Mouse (Mus musculus) heart, embryonic 16.5 days (tissue): ENCODE results near the gene Smpd1. TPM values are rescaled to one million over a fixed set of nuclear protein-coding genes. Genes with fewer than 3 reads are reported as not detected.

ENCODE experiments used
- ATAC-seq: fragments of 200-750 bp; cut with Nextera tagmentation; replicated peaks from 2 replicates; pipeline ENCODE4 v1.8.0; 2017; ENCODE audit warnings: moderate number of reproducible peaks; ENCODE audit not compliant: insufficient read depth, low FRiP score; ENCODE audit errors: extremely low read depth
- H3K27ac ChIP-seq: fragments of 300-500 bp; sonication (generic); 2 replicates; pipeline ENCODE4 v1.5.1; 2014; ENCODE audit warnings: mild to moderate bottlenecking, low read length, control low read depth, moderate library complexity
- H3K27me3 ChIP-seq: fragments of 300-500 bp; sonication (generic); 2 replicates; pipeline ENCODE4 v1.6.1; 2014; ENCODE audit warnings: low read length, mixed read lengths; ENCODE audit not compliant: control insufficient read depth, insufficient read depth
- H3K36me3 ChIP-seq: fragments of 300-500 bp; sonication (generic); 2 replicates; pipeline ENCODE4 v1.6.1; 2014; ENCODE audit not compliant: control insufficient read depth, insufficient read depth
- H3K4me1 ChIP-seq: fragments of 300-500 bp; sonication (generic); 2 replicates; pipeline ENCODE4 v1.6.1; 2014; ENCODE audit warnings: low read length, mixed read lengths; ENCODE audit not compliant: control insufficient read depth, insufficient read depth
- H3K4me2 ChIP-seq: fragments of 300-500 bp; sonication (generic); 2 replicates; pipeline ENCODE4 v1.6.1; 2014; ENCODE audit warnings: low read depth, mild to moderate bottlenecking, control low read depth, low read length
- H3K4me3 ChIP-seq: fragments of 300-500 bp; sonication (generic); 2 replicates; pipeline ENCODE4 v1.5.1; 2014; ENCODE audit warnings: mild to moderate bottlenecking, control low read depth, low read length
- H3K9ac ChIP-seq: fragments of 300-500 bp; sonication (generic); 2 replicates; pipeline ENCODE4 v1.6.1; 2014; ENCODE audit warnings: low read length, control low read depth
- H3K9me3 ChIP-seq: fragments of 300-500 bp; sonication (generic); replicated peaks from 2 replicates; pipeline ENCODE4 v1.6.1; 2016; ENCODE audit warnings: low read length; ENCODE audit not compliant: control insufficient read depth
- WGBS: fragments of 180-500 bp; shearing (Covaris S2); extraction: QIAGEN DNeasy Blood & Tissue Kit; methylation state at CpG from one replicate; pipeline ENCODE4 v1.1.7; 2014; 5-methylcytosine and 5-hydroxymethylcytosine counted together
- polyA plus RNA-seq: library from polyadenylated mRNA; unstranded; fragments of >200 nt; fragmentation: Nextera tagmentation; extraction: Ambion mirVana; gene quantifications from 2 replicates; pipeline ENCODE4 v1.2.1, GENCODE M21; 2015

The Smpd1 gene
- polyA plus RNA-seq, 1 experiment from 2014 or later: 61.7 TPM

- Histone ChIP-seq H3K4me2 (no peak overlapping the region), H3K9me3 (no peaks in the 10 kb centered on the region), H3K27ac (no peak overlapping the region), H3K4me1 (no peaks in the 10 kb centered on the region), H3K9ac (no peak overlapping the region), H3K4me3 (no peak overlapping the region), H3K27me3 (no peaks in the 10 kb centered on the region), H3K36me3 (no peaks in the 10 kb centered on the region)
- ATAC-seq: no peak
- 19% methylated on average over 6 of the region's 6 CpGs for WGBS
These were observed 34.0 kb upstream of the Smpd1 start for GRCm38 (mm10) chr7:105520201-105520600.

- H3K4me2 ChIP-seq: no peak overlapping the region
- no peak for ATAC-seq
These were observed 29.9 kb upstream of the Smpd1 start for GRCm38 (mm10) chr7:105524222-105524621.

GRCm38 (mm10) chr7:105527306-105527937 lies 26.7 kb upstream of the Smpd1 start:
- Histone ChIP-seq H3K27ac (no peak overlapping the region), H3K27me3 (no peaks in the 10 kb centered on the region), H3K4me1 (no peaks in the 10 kb centered on the region), H3K9me3 (no peaks in the 10 kb centered on the region), H3K4me3 (no peak overlapping the region), H3K4me2 (no peak overlapping the region), H3K36me3 (no peaks in the 10 kb centered on the region), H3K9ac (no peak overlapping the region)
- ATAC-seq: peak; percentile 52
- 46% methylated on average over 1 of the region's 1 CpGs for WGBS

More at GRCm38 (mm10) chr7:105524222-105524621, 29.9 kb upstream of the Smpd1 start:
- no peak overlapping the region for H3K27ac ChIP-seq
- 82% methylated on average over 2 of the region's 2 CpGs for WGBS
- H3K4me1 ChIP-seq: no peaks in the 10 kb centered on the region
- H3K36me3 ChIP-seq: no peaks in the 10 kb centered on the region
- H3K27me3 ChIP-seq: no peaks in the 10 kb centered on the region
- H3K9me3 ChIP-seq: no peaks in the 10 kb centered on the region
- no peak overlapping the region for H3K4me3 ChIP-seq
- H3K9ac ChIP-seq: no peak overlapping the region

GRCm38 (mm10) chr7:105528094-105528493 lies 26.1 kb upstream of the Smpd1 start:
- no peak for ATAC-seq
- Histone ChIP-seq H3K9ac (no peak overlapping the region), H3K27me3 (no peaks in the 10 kb centered on the region), H3K9me3 (no peaks in the 10 kb centered on the region), H3K4me1 (no peaks in the 10 kb centered on the region), H3K4me2 (no peak overlapping the region), H3K27ac (no peak overlapping the region), H3K36me3 (no peaks in the 10 kb centered on the region), H3K4me3 (no peak overlapping the region)
- 65% methylated on average over 4 of the region's 4 CpGs for WGBS

GRCm38 (mm10) chr7:105534162-105534561 lies 20.0 kb upstream of the Smpd1 start:
- H3K9me3 ChIP-seq: no peaks in the 10 kb centered on the region
- H3K27me3 ChIP-seq: no peaks in the 10 kb centered on the region
- ATAC-seq: no peak
- H3K4me3 ChIP-seq: no peak overlapping the region
- H3K36me3 ChIP-seq: no peaks in the 10 kb centered on the region
- H3K4me2 ChIP-seq: no peak overlapping the region
- 74% methylated on average over 3 of the region's 3 CpGs for WGBS
- no peak overlapping the region for H3K27ac ChIP-seq
- no peaks in the 10 kb centered on the region for H3K4me1 ChIP-seq
- H3K9ac ChIP-seq: no peak overlapping the region

- Histone ChIP-seq H3K4me3 (no peak overlapping the region), H3K9ac (no peak overlapping the region), H3K27ac (no peak overlapping the region), H3K4me2 (no peak overlapping the region), H3K27me3 (no peaks in the 10 kb centered on the region), H3K36me3 (no peaks in the 10 kb centered on the region), H3K4me1 (no peaks in the 10 kb centered on the region), H3K9me3 (no peaks in the 10 kb centered on the region)
- no peak for ATAC-seq
- 74% methylated on average over 8 of the region's 8 CpGs for WGBS
These were observed 8.2 kb upstream of the Smpd1 start for GRCm38 (mm10) chr7:105545986-105546385.

GRCm38 (mm10) chr7:105547970-105548369 lies 6.2 kb upstream of the Smpd1 start:
- ATAC-seq: no peak
- 55% methylated on average over 7 of the region's 7 CpGs for WGBS
- no peak overlapping the region for H3K4me3 ChIP-seq

GRCm38 (mm10) chr7:105549035-105549434 lies 5.1 kb upstream of the Smpd1 start:
- ATAC-seq: no peak
- Histone ChIP-seq H3K27me3 (no peaks in the 10 kb centered on the region), H3K4me1 (0 out of 2 replicates have a peak, but pooled peaks cover 2% of the 10 kb centered on the region), H3K9me3 (no peaks in the 10 kb centered on the region), H3K27ac (no peak overlapping the region), H3K9ac (no peak overlapping the region), H3K36me3 (no peaks in the 10 kb centered on the region), H3K4me3 (no peak overlapping the region), H3K4me2 (no peak overlapping the region)
- 44% methylated on average over 6 of the region's 6 CpGs for WGBS

More at GRCm38 (mm10) chr7:105547970-105548369, 6.2 kb upstream of the Smpd1 start:
- no peak overlapping the region for H3K27ac ChIP-seq
- no peaks in the 10 kb centered on the region for H3K27me3 ChIP-seq
- no peak overlapping the region for H3K9ac ChIP-seq
- H3K36me3 ChIP-seq: no peaks in the 10 kb centered on the region
- no peaks in the 10 kb centered on the region for H3K4me1 ChIP-seq
- no peaks in the 10 kb centered on the region for H3K9me3 ChIP-seq
- no peak overlapping the region for H3K4me2 ChIP-seq

GRCm38 (mm10) chr7:105553456-105554211 lies 526 bp upstream of the Smpd1 start:
- no peaks in the 10 kb centered on the region for H3K9me3 ChIP-seq
- peaks cover 10% of the 10 kb centered on the region for H3K36me3 ChIP-seq
- peak overlapping the region; percentile 77 for H3K9ac ChIP-seq
- H3K4me1 ChIP-seq: peaks cover 13% of the 10 kb centered on the region
- H3K27ac ChIP-seq: peak overlapping the region; percentile 54
- peak overlapping the region; percentile 60 for H3K4me3 ChIP-seq
- peak overlapping the region; percentile 60 for H3K4me2 ChIP-seq
- WGBS: 33% methylated on average over 26 of the region's 27 CpGs
- no peaks in the 10 kb centered on the region for H3K27me3 ChIP-seq
- peak; percentile 1; the same call in 1 of the 2 replicates for ATAC-seq
